Mouse (Mus musculus): Measurements from ENCODE around the gene Fbln7. TPM values are rescaled to one million over a fixed set of nuclear protein-coding genes. Genes with fewer than 3 reads are reported as not detected.
A peak's percentile ranks its signal among the peaks of the same experiment; 100 is the strongest.

The Fbln7 gene
- 4.6 and 5.9 TPM in 2 replicates for polyA plus RNA-seq (2015; fragmentation: Nextera tagmentation; extraction: Ambion mirVana)

DNA sequence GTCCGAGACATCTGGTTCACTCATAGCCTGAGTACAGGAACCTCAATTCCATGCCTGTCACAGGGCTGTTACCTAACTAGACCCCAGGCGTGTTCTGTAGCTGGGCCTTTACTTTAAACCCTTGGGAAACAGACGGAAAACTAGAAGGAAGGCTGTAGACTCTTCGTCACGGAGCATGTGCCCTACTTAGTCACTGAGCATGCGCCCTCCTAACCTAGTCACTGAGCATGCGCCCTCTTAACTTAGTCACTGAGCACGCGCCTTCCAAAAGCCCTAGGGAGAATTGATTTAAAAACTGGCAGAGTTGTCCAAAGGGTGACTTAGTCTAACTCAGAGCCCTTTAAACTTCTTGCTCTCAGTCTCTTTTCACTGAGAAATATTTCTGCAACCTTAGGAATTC is at the start of gene Fbln7:
Gene Fbln7 (plus strand): TSS at position 346 of the 400 bp plus-strand sequence.
- ATAC-seq (ENCODE audit: insufficient number of reproducible peaks, low FRiP score, low TSS enrichment, low read depth): no peak
- H3K27ac ChIP-seq (replicated peaks): no peak within 1 kb of the TSS

GRCm38 (mm10) chr2:128816311-128816710 is 46.5 kb upstream of the Fbln7 start:
- Histone ChIP-seq H3K4me3 (replicated peaks) (no peak overlapping the region), H3K27ac (replicated peaks) (no peak overlapping the region), H3K9me3 (replicated peaks) (no peaks in the 10 kb centered on the region), H3K27me3 (no peaks in the 10 kb centered on the region), H3K36me3 (no peaks in the 10 kb centered on the region), H3K4me1 (peaks cover 14% of the 10 kb centered on the region), H3K9ac (no peak overlapping the region), H3K4me2 (replicated peaks) (no peak overlapping the region)
- ATAC-seq (ENCODE audit: insufficient number of reproducible peaks, low FRiP score, low TSS enrichment, low read depth): no peak
- WGBS: 73% methylated on average over 1 of the region's 1 CpGs

More for the DNA sequence above, at the start of gene Fbln7:
- H3K4me3 ChIP-seq (replicated peaks): peak within 1 kb of the TSS; percentile 52
- peak within 1 kb of the TSS; percentile 47 for H3K9ac ChIP-seq
- H3K36me3 ChIP-seq: no peaks in the 10 kb centered on the region
- H3K9me3 ChIP-seq (replicated peaks): no peaks in the 10 kb centered on the region
- 74% methylated on average over 9 of the region's 9 CpGs for WGBS
- H3K27me3 ChIP-seq: peaks cover 18% of the 10 kb centered on the region
- H3K4me1 ChIP-seq: peaks cover 9% of the 10 kb centered on the region
- H3K4me2 ChIP-seq (replicated peaks): peak within 1 kb of the TSS; percentile 96

DNA sequence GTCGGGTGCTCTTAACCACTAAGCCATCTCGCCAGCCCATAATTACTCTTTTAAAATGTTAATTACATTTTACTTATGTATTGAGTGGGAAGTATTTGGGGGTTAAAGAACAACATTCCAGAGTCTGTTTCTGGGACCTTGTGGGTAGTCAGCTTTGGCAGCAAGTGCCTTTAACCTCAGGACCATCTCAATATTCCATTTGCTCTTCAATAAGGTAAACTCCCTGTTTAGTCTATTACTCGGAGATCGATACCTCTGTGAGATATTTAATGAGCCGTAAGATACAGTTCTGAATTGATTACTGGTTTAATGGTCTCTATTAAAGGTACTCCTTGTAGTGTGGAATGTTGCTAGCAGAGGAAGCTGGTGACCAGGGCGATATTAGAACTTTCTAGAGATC is 45.9 kb upstream of the Fbln7 start:
- ATAC-seq (ENCODE audit: insufficient number of reproducible peaks, low FRiP score, low TSS enrichment, low read depth): no peak
- H3K9ac ChIP-seq: no peak overlapping the region
- no peaks in the 10 kb centered on the region for H3K9me3 ChIP-seq (replicated peaks)
- no peaks in the 10 kb centered on the region for H3K27me3 ChIP-seq
- H3K36me3 ChIP-seq: no peaks in the 10 kb centered on the region
- peak overlapping the region; percentile 95 for H3K27ac ChIP-seq (replicated peaks)
- H3K4me1 ChIP-seq: peaks cover 14% of the 10 kb centered on the region
- 29% methylated on average over 6 of the region's 6 CpGs for WGBS
- peak overlapping the region; percentile 75 for H3K4me2 ChIP-seq (replicated peaks)
- H3K4me3 ChIP-seq (replicated peaks): peak overlapping the region; percentile 72

DNA sequence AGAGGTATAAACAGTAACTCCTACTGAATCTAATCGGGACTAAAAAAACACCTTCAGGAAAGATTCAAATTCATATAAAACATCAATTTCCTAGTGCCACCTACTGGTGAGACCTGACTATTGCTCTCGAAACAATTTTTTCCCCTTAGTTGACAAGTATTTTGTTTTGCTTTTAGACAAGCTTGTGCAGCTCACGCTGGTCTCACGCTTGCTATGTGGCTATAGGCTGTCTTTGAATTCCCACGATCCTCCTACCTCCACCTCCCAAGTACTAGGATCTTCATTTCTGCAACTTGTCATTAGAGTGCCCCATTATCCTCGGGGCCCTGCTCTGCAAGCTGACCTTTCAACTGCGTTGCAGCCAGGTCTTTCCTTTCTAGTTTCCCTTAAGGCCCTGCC is 45.4 kb upstream of the Fbln7 start:
- H3K27me3 ChIP-seq: no peaks in the 10 kb centered on the region
- WGBS: 0% methylated on average over 7 of the region's 7 CpGs
- H3K36me3 ChIP-seq: no peaks in the 10 kb centered on the region
- peaks cover 14% of the 10 kb centered on the region for H3K4me1 ChIP-seq
- H3K27ac ChIP-seq (replicated peaks): peak overlapping the region; percentile 95
- 0 out of 2 replicates have a peak overlapping the region, but pooled peaks have one; percentile 45 for H3K9ac ChIP-seq
- ATAC-seq (ENCODE audit: insufficient number of reproducible peaks, low FRiP score, low TSS enrichment, low read depth): peak; percentile 63
- peak overlapping the region; percentile 72 for H3K4me3 ChIP-seq (replicated peaks)
- H3K9me3 ChIP-seq (replicated peaks): no peaks in the 10 kb centered on the region
- peak overlapping the region; percentile 75 for H3K4me2 ChIP-seq (replicated peaks)

DNA sequence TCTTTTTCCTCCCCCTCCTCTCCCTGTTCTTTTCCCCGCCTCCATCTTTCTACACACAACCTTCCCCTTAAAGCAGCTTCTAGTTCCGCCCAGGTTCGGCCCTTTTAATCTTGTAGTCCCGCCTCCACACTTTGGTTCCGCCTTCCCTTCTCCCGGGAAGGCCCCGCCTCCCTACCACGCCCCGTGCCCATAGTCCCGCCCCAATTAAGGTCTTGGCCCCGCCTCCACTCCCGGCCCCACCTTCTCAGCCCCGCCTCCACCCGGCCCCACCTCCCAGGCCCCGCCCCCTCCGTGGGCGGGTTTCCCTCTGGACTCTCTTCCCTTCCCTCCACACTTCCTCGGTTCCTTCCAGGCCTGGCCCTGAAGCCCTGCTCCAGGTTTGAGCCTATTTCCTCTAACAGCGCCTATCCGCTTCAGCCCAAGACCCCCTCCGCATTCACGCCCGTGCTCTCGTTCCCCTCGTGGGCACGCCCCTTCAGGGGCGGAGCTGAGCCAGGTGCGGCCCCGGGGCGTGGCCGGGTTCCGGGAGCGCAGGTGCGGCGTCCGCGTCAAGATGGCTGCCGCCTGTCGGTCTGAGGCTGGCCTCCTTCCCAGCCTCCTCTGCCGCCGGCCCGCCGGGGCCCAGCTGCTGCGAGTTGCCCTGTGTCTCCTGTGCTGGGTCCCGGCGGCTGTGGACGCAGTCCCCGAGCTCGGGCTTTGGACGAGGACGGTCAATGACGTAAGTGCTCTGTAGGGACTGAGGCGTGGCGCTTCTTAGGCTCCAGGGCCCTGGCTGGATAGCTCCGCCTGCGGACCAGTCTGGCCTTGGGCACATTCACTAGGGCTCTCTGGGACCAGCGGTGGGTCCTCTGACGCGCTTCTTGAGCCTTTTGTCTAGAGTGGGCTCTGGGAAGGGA is 44.7 kb upstream of the Fbln7 start, which contains the start of gene Tmem87b:
Gene Tmem87b (plus strand): TSS at position 333 of the 896 bp plus-strand sequence.
- Histone ChIP-seq H3K27ac (replicated peaks) (peak within 1 kb of the TSS; percentile 95), H3K27me3 (no peaks in the 10 kb centered on the region), H3K4me3 (replicated peaks) (peak within 1 kb of the TSS; percentile 72), H3K4me1 (peaks cover 14% of the 10 kb centered on the region), H3K4me2 (replicated peaks) (peak within 1 kb of the TSS; percentile 75), H3K36me3 (no peaks in the 10 kb centered on the region), H3K9ac (peak within 1 kb of the TSS; percentile 59), H3K9me3 (replicated peaks) (no peaks in the 10 kb centered on the region)
- peak; percentile 92 for ATAC-seq (ENCODE audit: insufficient number of reproducible peaks, low FRiP score, low TSS enrichment, low read depth)
- under 1% methylated on average over 59 of the region's 59 CpGs for WGBS

DNA sequence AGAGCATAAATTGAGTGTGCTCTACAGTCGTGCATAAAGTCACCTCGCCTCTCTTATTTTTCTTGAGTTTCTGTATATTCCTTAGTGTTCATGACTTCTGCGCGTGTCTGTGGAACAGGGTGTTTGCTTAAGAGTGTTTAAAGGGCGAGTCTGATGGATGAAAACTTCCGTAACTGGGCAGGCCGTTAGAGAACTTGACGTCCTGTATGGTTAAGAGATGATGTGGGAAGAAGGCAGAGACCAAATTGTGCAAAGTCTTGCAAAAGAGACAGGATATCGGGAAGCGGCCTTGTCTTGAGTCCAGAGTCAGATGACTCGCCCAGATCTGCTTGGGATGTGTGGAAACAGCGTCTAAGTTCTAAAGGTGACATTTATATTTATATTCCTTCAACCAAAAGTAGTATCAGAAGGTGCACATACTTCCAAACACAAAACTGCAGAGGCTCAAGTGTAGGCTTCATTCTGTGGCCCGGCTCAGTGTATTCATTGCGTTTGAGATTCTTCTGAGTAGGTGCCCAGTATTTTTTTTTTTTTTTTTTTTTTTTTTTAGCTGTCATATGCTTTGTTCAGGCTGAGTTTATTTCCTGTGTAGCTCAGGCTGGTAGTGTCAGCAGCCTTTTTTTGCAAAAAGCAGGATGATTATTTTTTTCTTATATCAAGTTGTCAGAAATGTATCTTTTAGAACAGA is 43.7 kb upstream of the Fbln7 start:
- no peak for ATAC-seq (ENCODE audit: insufficient number of reproducible peaks, low FRiP score, low TSS enrichment, low read depth)
- H3K4me1 ChIP-seq: peaks cover 14% of the 10 kb centered on the region
- peak overlapping the region; percentile 75 for H3K4me2 ChIP-seq (replicated peaks)
- 16% methylated on average over 14 of the region's 14 CpGs for WGBS
- no peaks in the 10 kb centered on the region for H3K9me3 ChIP-seq (replicated peaks)
- H3K4me3 ChIP-seq (replicated peaks): peak overlapping the region; percentile 72
- no peaks in the 10 kb centered on the region; the same call in 1 of the 2 replicates for H3K36me3 ChIP-seq
- peak overlapping the region; percentile 95 for H3K27ac ChIP-seq (replicated peaks)
- H3K27me3 ChIP-seq: no peaks in the 10 kb centered on the region
- peak overlapping the region; percentile 59 for H3K9ac ChIP-seq

GRCm38 (mm10) chr2:128820631-128821030 is 42.1 kb upstream of the Fbln7 start:
- Histone ChIP-seq H3K4me1 (peaks cover 14% of the 10 kb centered on the region), H3K4me3 (replicated peaks) (no peak overlapping the region)
- 86% methylated on average over 2 of the region's 2 CpGs for WGBS

GRCm38 (mm10) chr2:128823893-128824292 is 38.9 kb upstream of the Fbln7 start:
- H3K9ac ChIP-seq: no peak overlapping the region

More at GRCm38 (mm10) chr2:128820631-128821030, 42.1 kb upstream of the Fbln7 start:
- Histone ChIP-seq H3K4me2 (replicated peaks) (no peak overlapping the region), H3K27ac (replicated peaks) (no peak overlapping the region), H3K9ac (no peak overlapping the region), H3K27me3 (no peaks in the 10 kb centered on the region), H3K9me3 (replicated peaks) (no peaks in the 10 kb centered on the region), H3K36me3 (no peaks in the 10 kb centered on the region; the same call in 1 of the 2 replicates)
- no peak for ATAC-seq (ENCODE audit: insufficient number of reproducible peaks, low FRiP score, low TSS enrichment, low read depth)

GRCm38 (mm10) chr2:128827787-128828186 is 35.0 kb upstream of the Fbln7 start:
- H3K27ac ChIP-seq (replicated peaks): no peak overlapping the region
- peaks cover 32% of the 10 kb centered on the region for H3K36me3 ChIP-seq
- WGBS: 91% methylated on average over 1 of the region's 1 CpGs
- ATAC-seq (ENCODE audit: insufficient number of reproducible peaks, low FRiP score, low TSS enrichment, low read depth): no peak
- H3K4me3 ChIP-seq (replicated peaks): no peak overlapping the region
- H3K9ac ChIP-seq: no peak overlapping the region
- H3K4me2 ChIP-seq (replicated peaks): no peak overlapping the region
- H3K27me3 ChIP-seq: no peaks in the 10 kb centered on the region
- H3K4me1 ChIP-seq: no peaks in the 10 kb centered on the region
- H3K9me3 ChIP-seq (replicated peaks): no peaks in the 10 kb centered on the region

More at GRCm38 (mm10) chr2:128823893-128824292, 38.9 kb upstream of the Fbln7 start:
- peaks cover 11% of the 10 kb centered on the region for H3K4me1 ChIP-seq
- H3K4me2 ChIP-seq (replicated peaks): no peak overlapping the region
- H3K27me3 ChIP-seq: no peaks in the 10 kb centered on the region
- H3K36me3 ChIP-seq: peaks cover 12% of the 10 kb centered on the region; the same call in 1 of the 2 replicates
- no peak overlapping the region for H3K4me3 ChIP-seq (replicated peaks)
- no peak overlapping the region for H3K27ac ChIP-seq (replicated peaks)
- ATAC-seq (ENCODE audit: insufficient number of reproducible peaks, low FRiP score, low TSS enrichment, low read depth): no peak
- no peaks in the 10 kb centered on the region for H3K9me3 ChIP-seq (replicated peaks)
- 92% methylated on average over 5 of the region's 5 CpGs for WGBS

DNA sequence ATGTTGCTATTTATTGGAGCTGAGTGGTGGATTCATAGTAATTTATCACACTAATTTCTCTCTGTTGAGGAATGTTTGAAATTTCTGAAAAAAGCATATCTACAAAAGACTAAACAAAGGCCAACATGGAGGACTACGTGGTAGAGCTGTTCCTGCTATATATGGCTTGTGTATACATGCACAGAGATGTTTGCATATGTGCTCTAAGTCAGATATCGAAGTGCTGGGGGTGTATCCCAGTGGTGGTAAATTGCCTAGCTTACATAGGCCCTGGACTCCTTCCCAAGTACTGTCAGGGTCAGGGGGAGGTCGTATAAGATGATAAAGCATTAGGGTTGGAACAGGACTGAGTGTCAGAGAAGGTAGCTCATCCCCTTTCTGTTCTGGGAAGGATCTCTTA is 30.2 kb upstream of the Fbln7 start:
- 85% methylated on average over 3 of the region's 3 CpGs for WGBS
- ATAC-seq (ENCODE audit: insufficient number of reproducible peaks, low FRiP score, low TSS enrichment, low read depth): no peak
- Histone ChIP-seq H3K9ac (no peak overlapping the region), H3K4me3 (replicated peaks) (no peak overlapping the region), H3K9me3 (replicated peaks) (no peaks in the 10 kb centered on the region), H3K4me1 (no peaks in the 10 kb centered on the region), H3K4me2 (replicated peaks) (no peak overlapping the region), H3K27me3 (no peaks in the 10 kb centered on the region), H3K27ac (replicated peaks) (no peak overlapping the region), H3K36me3 (peaks cover 60% of the 10 kb centered on the region)

DNA sequence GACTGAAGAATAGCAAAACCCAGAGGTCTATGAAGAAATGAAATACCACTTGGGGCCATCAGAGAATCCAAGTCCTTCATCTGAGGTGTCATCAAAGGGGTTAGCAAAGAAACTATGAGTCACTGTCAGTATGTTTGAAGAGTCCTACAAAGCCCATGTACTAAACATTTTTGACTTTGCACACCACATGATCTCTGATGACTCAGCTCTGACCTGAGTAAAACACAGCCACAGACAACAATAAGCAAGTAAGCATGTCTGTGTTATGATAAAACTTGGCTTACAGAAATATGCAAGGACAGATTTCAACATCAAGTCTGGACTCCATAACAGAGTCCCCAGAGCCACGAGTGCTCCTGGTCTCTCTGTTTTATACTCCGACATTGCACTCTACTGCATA is 29.7 kb upstream of the Fbln7 start:
- Histone ChIP-seq H3K36me3 (peaks cover 61% of the 10 kb centered on the region), H3K27ac (replicated peaks) (no peak overlapping the region), H3K4me3 (replicated peaks) (no peak overlapping the region), H3K4me2 (replicated peaks) (no peak overlapping the region), H3K9ac (no peak overlapping the region), H3K4me1 (no peaks in the 10 kb centered on the region), H3K9me3 (replicated peaks) (no peaks in the 10 kb centered on the region), H3K27me3 (no peaks in the 10 kb centered on the region)
- no peak for ATAC-seq (ENCODE audit: insufficient number of reproducible peaks, low FRiP score, low TSS enrichment, low read depth)
- 84% methylated on average over 2 of the region's 2 CpGs for WGBS
